Mouse (Mus musculus) erythroblast, embryonic 14.5 days (primary cell): ENCODE results near the gene Fem1a.

Source experiments
- GATA1 ChIP-seq: IDR thresholded peaks from 2 replicates; pipeline ENCODE4 v1.6.1; 2012; ENCODE audit warnings: low read length, inconsistent platforms, mixed read lengths
- TAL1 ChIP-seq: IDR thresholded peaks from 3 replicates; pipeline ENCODE4 v1.6.1; 2012; ENCODE audit warnings: low read length, inconsistent platforms, mixed read lengths

- TF ChIP-seq TAL1 = no peak
- no peak for TF ChIP-seq GATA1
Measured at GRCm38 (mm10) chr17:56206986-56207674, 49.5 kb upstream of the Fem1a start.
